Mouse (Mus musculus) heart, postnatal 0 days (tissue): ENCODE measurements around the gene Vmn2r65.

Source experiments
- CTCF ChIP-seq: IDR thresholded peaks from 2 replicates; pipeline ENCODE4 v1.5.1; 2016; ENCODE audit warnings: antibody characterized with exemption, control low read depth, low read depth
- EP300 ChIP-seq: IDR thresholded peaks from 2 replicates; pipeline ENCODE4 v1.6.1; 2016; ENCODE audit warnings: antibody characterized with exemption, low read depth

DNA sequence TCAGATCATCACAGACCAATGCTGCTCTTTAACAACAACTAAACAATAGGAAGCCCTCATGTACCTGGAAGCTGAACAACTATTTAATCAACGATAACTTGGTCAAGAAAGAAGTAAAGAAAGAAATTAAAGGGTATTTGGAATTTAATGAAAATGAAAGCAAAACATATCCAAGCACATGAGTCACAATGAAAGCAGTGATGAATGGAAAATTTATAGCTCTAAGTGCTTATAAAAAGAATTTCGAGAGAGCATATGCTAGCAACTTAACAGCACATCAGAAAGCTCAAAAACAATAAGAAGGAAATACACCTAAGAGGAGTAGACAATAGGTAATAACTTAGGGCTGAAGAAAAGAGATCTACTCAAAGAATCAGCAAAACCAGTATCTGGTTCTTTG is 32.8 kb upstream of the Vmn2r65 start:
- TF ChIP-seq CTCF = no peak
- no peak for TF ChIP-seq EP300
